Mouse (Mus musculus) heart, embryonic 13.5 days (tissue): ENCODE measurements around the gene Iglon5. TPM values are rescaled to one million over a fixed set of nuclear protein-coding genes. Genes with fewer than 3 reads are reported as not detected.

ENCODE experiments used
- ATAC-seq: fragments of 200-750 bp; cut with Nextera tagmentation; 2 replicates; pipeline ENCODE4 v1.8.0; 2017; ENCODE audit warnings: moderate TSS enrichment; ENCODE audit not compliant: insufficient number of reproducible peaks, low FRiP score, low TSS enrichment; ENCODE audit errors: extremely low read depth
- H3K27ac ChIP-seq: fragments of 300-500 bp; sonication (generic); replicated peaks from 2 replicates; pipeline ENCODE4 v1.5.1; 2015; ENCODE audit warnings: moderate library complexity, mild to moderate bottlenecking, inconsistent platforms
- H3K27me3 ChIP-seq: fragments of 300-500 bp; sonication (generic); replicated peaks from 2 replicates; pipeline ENCODE4 v1.6.1; 2015; ENCODE audit warnings: mild to moderate bottlenecking, inconsistent platforms
- H3K36me3 ChIP-seq: fragments of 300-500 bp; sonication (generic); 2 replicates; pipeline ENCODE4 v1.6.1; 2015; ENCODE audit warnings: mild to moderate bottlenecking, inconsistent platforms
- H3K4me1 ChIP-seq: fragments of 300-500 bp; sonication (generic); 2 replicates; pipeline ENCODE4 v1.6.1; 2015; ENCODE audit warnings: inconsistent platforms
- H3K4me2 ChIP-seq: fragments of 300-500 bp; sonication (generic); 2 replicates; pipeline ENCODE4 v1.6.1; 2015; ENCODE audit warnings: inconsistent platforms, mild to moderate bottlenecking, moderate library complexity
- H3K4me3 ChIP-seq: fragments of 300-500 bp; sonication (generic); 2 replicates; pipeline ENCODE4 v1.5.1; 2015; ENCODE audit warnings: moderate library complexity, mild to moderate bottlenecking, inconsistent platforms
- H3K9ac ChIP-seq: fragments of 300-500 bp; sonication (generic); 2 replicates; pipeline ENCODE4 v1.6.1; 2015; ENCODE audit warnings: inconsistent platforms, mild to moderate bottlenecking, moderate library complexity
- H3K9me3 ChIP-seq: fragments of 300-500 bp; sonication (generic); 2 replicates; pipeline ENCODE4 v1.6.1; 2016; ENCODE audit warnings: inconsistent platforms
- WGBS: fragments of 180-500 bp; shearing (Covaris S2); methylation state at CpG from one replicate; pipeline ENCODE4 v1.1.7; 2015; ENCODE audit warnings: mixed read lengths; 5-methylcytosine and 5-hydroxymethylcytosine counted together
- polyA plus RNA-seq: library from polyadenylated mRNA; unstranded; fragments of >200 nt; fragmentation: Nextera tagmentation; extraction: Ambion mirVana; gene quantifications from 2 replicates; pipeline ENCODE4 v1.2.1, GENCODE M21; 2015

Gene Iglon5
- polyA plus RNA-seq: 0.09 and 0.12 TPM in 2 replicates

DNA sequence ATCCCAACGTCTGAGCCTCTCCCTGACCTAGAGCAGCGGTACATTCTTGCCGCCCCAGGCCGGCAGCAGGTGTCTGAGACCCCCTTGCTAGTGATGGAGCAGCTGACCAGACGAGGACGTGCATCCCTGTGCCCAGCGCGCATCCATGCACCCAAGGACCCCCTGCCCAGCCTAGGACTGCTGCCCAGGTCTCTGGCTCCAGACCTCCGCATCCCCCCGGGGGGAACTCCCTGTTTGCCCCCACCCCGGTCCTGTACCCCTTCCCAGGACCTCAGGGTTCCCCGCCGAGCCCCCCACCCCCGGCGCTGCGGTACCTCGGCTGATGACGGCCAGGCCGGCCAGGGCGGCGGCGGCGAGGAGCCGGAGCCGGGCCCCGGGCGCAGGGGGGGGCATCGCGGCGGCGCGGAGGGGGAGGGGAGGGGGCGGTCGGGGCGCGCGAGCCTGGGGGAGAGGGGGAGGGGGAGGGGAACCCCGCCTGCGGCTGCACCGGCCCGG, at the start of gene Iglon5:
Gene Iglon5 (minus strand): TSS at position 445 of the 495 bp plus-strand sequence.
- ATAC-seq: no peak
- WGBS: 2% methylated on average over 11 of the region's 41 CpGs
- Histone ChIP-seq H3K4me1 (peaks cover 9% of the 10 kb centered on the region; the same call in 1 of the 2 replicates), H3K36me3 (no peaks in the 10 kb centered on the region), H3K4me2 (peak within 1 kb of the TSS; percentile 68), H3K4me3 (peak within 1 kb of the TSS; percentile 49), H3K9ac (peak within 1 kb of the TSS; percentile 70), H3K9me3 (no peaks in the 10 kb centered on the region), H3K27ac (no peak within 1 kb of the TSS), H3K27me3 (peaks cover 68% of the 10 kb centered on the region)

DNA sequence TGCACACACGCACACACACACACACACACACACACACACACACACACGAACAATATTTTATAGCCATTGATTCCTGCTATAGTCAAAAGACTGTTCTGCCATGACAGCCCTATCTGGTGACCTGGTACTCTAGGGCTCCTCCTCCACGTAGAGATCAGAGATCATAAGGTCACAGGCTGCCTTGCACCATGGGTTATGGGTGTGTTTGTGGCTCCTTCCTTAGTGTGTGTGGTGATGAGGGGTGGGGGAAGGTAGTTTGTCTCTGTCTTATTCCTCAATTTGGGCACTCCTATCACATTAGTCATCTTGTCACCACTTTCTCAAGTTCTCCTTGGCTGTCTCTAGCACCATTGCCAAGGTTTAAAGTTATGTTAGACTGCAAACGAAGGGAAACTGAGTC, 48.6 kb upstream of the Iglon5 start:
- H3K4me2 ChIP-seq: no peak overlapping the region
- H3K9me3 ChIP-seq: 0 out of 2 replicates have a peak, but pooled peaks cover 5% of the 10 kb centered on the region
- no peak for ATAC-seq
- WGBS: 52% methylated on average over 4 of the region's 4 CpGs
- no peaks in the 10 kb centered on the region for H3K4me1 ChIP-seq
- H3K27ac ChIP-seq: no peak overlapping the region
- H3K9ac ChIP-seq: no peak overlapping the region
- no peak overlapping the region for H3K4me3 ChIP-seq
- H3K36me3 ChIP-seq: no peaks in the 10 kb centered on the region
- no peaks in the 10 kb centered on the region for H3K27me3 ChIP-seq

- Histone ChIP-seq H3K27me3 (no peaks in the 10 kb centered on the region), H3K9me3 (0 out of 2 replicates have a peak, but pooled peaks cover 5% of the 10 kb centered on the region), H3K4me2 (no peak overlapping the region), H3K9ac (no peak overlapping the region), H3K4me3 (no peak overlapping the region), H3K36me3 (no peaks in the 10 kb centered on the region), H3K27ac (no peak overlapping the region), H3K4me1 (no peaks in the 10 kb centered on the region)
- WGBS: 75% methylated on average over 9 of the region's 9 CpGs
- ATAC-seq: no peak
These were observed 43.1 kb upstream of the Iglon5 start for GRCm38 (mm10) chr7:43532936-43533505.

DNA sequence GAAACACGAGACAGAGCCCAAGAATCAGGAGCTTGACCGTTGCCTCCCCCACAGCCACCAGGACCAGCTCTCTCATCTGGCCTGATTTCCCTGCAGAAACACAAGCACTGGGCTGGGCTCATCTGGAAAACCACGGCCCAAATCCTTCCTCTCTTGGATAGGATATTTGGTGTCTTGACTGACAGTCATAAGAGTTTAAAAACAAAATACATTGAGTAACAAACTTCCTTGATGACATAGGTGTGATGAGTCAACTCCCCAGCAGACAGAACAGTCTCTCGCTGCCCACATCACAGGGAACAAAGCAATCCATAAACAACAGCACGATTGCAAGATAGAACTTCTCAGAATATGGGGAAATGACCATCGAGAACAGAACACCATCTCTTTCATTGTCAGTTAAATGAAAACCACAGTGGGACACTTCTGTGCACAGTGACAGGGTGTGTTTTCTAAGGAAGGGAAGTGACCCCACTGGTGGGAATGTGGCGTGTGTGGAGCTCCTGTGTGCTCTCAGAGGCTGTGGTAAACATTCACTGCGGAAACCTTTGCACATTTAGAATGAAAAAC, 40.4 kb upstream of the Iglon5 start:
- 63% methylated on average over 8 of the region's 8 CpGs for WGBS
- Histone ChIP-seq H3K9ac (no peak overlapping the region), H3K4me2 (no peak overlapping the region), H3K4me3 (no peak overlapping the region), H3K4me1 (no peaks in the 10 kb centered on the region), H3K27me3 (no peaks in the 10 kb centered on the region), H3K27ac (no peak overlapping the region), H3K36me3 (no peaks in the 10 kb centered on the region), H3K9me3 (0 out of 2 replicates have a peak, but pooled peaks cover 5% of the 10 kb centered on the region)
- no peak for ATAC-seq

DNA sequence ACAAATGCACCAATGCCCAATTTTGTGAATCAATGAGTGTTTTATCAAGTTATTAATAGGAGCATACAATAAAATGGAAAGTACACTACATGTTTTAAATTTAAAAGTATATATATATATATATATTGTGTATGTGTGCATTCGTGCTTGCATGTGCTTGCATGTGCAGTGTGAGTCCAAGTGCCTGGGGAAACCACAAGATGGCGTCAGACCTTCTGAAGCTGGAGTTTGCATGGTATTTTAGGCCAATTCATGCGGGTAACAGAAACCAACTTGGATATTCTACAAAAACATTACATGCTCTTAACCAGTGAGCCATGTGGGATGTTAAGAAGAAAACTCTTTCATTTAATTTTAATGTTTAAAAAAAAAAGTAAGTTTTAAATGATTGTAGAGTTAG, 35.4 kb upstream of the Iglon5 start:
- ATAC-seq: no peak
- no peak overlapping the region for H3K4me2 ChIP-seq
- H3K9me3 ChIP-seq: no peaks in the 10 kb centered on the region
- H3K27ac ChIP-seq: no peak overlapping the region
- 36% methylated on average over 3 of the region's 3 CpGs for WGBS
- H3K9ac ChIP-seq: no peak overlapping the region
- H3K4me3 ChIP-seq: no peak overlapping the region
- H3K4me1 ChIP-seq: no peaks in the 10 kb centered on the region
- no peaks in the 10 kb centered on the region for H3K27me3 ChIP-seq
- no peaks in the 10 kb centered on the region for H3K36me3 ChIP-seq

GRCm38 (mm10) chr7:43522776-43523175, 32.9 kb upstream of the Iglon5 start:
- Histone ChIP-seq H3K9me3 (no peaks in the 10 kb centered on the region), H3K36me3 (no peaks in the 10 kb centered on the region), H3K27ac (no peak overlapping the region), H3K9ac (no peak overlapping the region), H3K27me3 (no peaks in the 10 kb centered on the region), H3K4me3 (no peak overlapping the region), H3K4me2 (no peak overlapping the region), H3K4me1 (no peaks in the 10 kb centered on the region)
- no peak for ATAC-seq
- WGBS: 70% methylated on average over 2 of the region's 2 CpGs

GRCm38 (mm10) chr7:43518341-43518740, 28.5 kb upstream of the Iglon5 start:
- Histone ChIP-seq H3K4me2 (no peak overlapping the region), H3K27me3 (no peaks in the 10 kb centered on the region), H3K36me3 (no peaks in the 10 kb centered on the region), H3K27ac (no peak overlapping the region), H3K4me3 (no peak overlapping the region), H3K4me1 (no peaks in the 10 kb centered on the region), H3K9ac (no peak overlapping the region), H3K9me3 (no peaks in the 10 kb centered on the region)
- WGBS: 83% methylated on average over 15 of the region's 15 CpGs
- ATAC-seq: no peak

GRCm38 (mm10) chr7:43515076-43515475, 25.2 kb upstream of the Iglon5 start:
- Histone ChIP-seq H3K36me3 (no peaks in the 10 kb centered on the region), H3K4me3 (no peak overlapping the region), H3K27me3 (no peaks in the 10 kb centered on the region), H3K27ac (no peak overlapping the region), H3K9ac (no peak overlapping the region), H3K4me1 (no peaks in the 10 kb centered on the region), H3K9me3 (no peaks in the 10 kb centered on the region), H3K4me2 (no peak overlapping the region)
- ATAC-seq: no peak
- 69% methylated on average over 5 of the region's 5 CpGs for WGBS

DNA sequence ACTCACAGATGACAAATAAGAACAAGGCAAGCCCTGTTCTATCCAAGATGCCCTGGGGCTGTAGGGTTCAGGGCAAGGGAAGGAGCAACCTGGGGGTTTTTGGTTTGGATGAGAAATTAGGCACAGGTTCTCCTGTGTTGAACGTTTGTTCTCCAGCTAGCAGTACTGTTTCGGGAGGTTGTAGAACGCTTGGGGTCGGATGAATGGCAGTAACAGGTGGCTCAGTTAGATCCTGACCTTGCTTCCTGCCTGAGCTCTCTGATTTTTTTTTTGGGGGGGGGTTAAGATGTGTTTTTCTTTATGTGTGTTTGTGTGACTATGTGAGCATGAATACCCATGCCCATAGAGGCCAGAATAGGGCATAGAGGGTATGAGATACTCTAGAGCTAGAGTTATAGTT, 22.6 kb upstream of the Iglon5 start:
- H3K4me1 ChIP-seq: no peaks in the 10 kb centered on the region
- no peaks in the 10 kb centered on the region for H3K36me3 ChIP-seq
- 64% methylated on average over 4 of the region's 4 CpGs for WGBS
- no peak overlapping the region for H3K27ac ChIP-seq
- H3K4me3 ChIP-seq: no peak overlapping the region
- H3K9ac ChIP-seq: no peak overlapping the region
- no peak for ATAC-seq
- no peak overlapping the region for H3K4me2 ChIP-seq
- no peaks in the 10 kb centered on the region for H3K27me3 ChIP-seq
- H3K9me3 ChIP-seq: no peaks in the 10 kb centered on the region

DNA sequence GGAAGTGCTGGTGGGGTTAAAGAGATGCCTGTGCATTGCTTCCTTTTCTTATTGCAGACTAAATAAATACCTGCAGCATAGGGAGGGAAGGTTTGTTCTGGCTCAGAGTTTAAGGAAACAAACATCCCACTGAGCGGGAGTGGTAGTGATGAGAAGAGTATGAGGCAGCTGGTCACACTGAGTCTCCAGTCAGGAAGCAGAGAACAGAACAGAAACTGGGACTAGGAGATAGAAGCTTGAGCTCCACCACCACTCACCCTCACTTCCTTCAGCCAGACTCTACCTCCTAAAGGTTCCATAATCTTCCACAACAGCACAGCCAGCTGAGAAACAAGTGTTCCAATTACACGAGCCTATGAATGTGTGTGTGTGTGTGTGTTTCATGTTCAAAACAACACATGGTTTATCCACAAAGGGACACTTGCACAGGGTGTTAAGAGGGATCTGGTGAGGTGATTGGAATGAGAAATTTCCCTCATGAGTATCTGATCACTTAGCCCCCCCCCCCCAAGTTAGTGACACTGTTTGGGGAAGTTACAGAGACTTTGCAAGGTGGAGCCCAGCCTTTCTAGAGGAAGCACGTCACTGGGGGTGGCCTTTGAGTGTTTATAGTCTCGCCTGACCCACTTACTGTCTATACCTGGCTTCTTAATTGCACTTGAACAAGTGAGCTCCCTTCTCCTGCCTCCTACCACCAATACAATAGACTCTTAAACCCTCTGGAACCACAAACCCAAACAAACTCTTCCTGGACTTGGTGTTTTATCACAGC, 22.0 kb upstream of the Iglon5 start:
- WGBS: 39% methylated on average over 4 of the region's 4 CpGs
- Histone ChIP-seq H3K27me3 (no peaks in the 10 kb centered on the region), H3K9me3 (no peaks in the 10 kb centered on the region), H3K4me2 (no peak overlapping the region), H3K4me1 (no peaks in the 10 kb centered on the region), H3K4me3 (no peak overlapping the region), H3K9ac (no peak overlapping the region), H3K27ac (no peak overlapping the region), H3K36me3 (no peaks in the 10 kb centered on the region)
- ATAC-seq: no peak

DNA sequence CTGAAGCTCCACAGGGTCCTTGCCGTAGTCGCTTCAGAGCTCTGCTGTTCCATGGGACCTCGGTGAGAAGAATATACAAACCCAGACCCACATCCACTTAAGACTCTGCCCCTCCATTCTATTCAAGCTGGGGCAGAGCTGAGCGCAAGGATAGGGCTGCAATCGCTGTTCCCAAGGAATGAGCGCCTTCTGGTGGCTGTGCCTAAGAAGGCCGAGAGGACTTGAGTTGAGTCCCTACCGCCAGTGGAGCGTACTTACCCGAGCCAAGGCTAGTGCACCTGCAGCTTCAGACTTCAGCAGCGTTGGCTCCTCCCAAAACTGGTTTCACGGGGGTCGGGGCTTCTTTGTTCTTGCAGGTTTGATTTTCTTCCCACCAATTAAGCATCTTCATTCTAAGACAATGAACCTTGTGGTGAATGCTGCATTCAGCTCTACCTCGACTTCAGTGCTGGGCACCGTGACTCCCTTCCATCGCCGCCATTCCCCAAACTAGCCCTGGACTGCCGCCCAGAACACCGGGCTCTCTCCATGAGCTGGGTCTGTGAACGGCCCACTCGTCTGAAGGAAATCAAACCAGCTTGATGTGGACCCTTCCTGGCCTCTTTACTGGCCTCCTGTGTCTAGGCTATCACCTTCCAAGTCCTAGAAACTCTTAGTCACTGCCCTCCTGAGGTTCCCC, 5.6 kb upstream of the Iglon5 start:
- Histone ChIP-seq H3K4me2 (no peak overlapping the region), H3K9ac (no peak overlapping the region), H3K27me3 (peaks cover 51% of the 10 kb centered on the region), H3K36me3 (no peaks in the 10 kb centered on the region), H3K4me1 (no peaks in the 10 kb centered on the region), H3K27ac (no peak overlapping the region), H3K4me3 (no peak overlapping the region), H3K9me3 (no peaks in the 10 kb centered on the region)
- ATAC-seq: no peak
- 16% methylated on average over 21 of the region's 21 CpGs for WGBS
